Mouse (Mus musculus): ENCODE data around the gene Gins1.
A peak's percentile ranks its signal among the peaks of the same experiment; 100 is the strongest.
"Not testable (repeated sequence)": the region's sequence is repeated elsewhere in the genome, so short reads cannot be mapped to it uniquely, and the experiment has no call there.

Gene Gins1

GRCm38 (mm10) chr2:150909429-150910039 lies 4.3 kb downstream of the Gins1 start:
- peak; percentile 97 to 99 for DNase-seq (ENCODE audit: inconsistent age in 2 of 2, low spot score in 1 of 2)

- no peak for DNase-seq (ENCODE audit: inconsistent age in 2 of 2, low spot score in 1 of 2)
Measured at GRCm38 (mm10) chr2:150910295-150910881, 5.2 kb downstream of the Gins1 start.

GRCm38 (mm10) chr2:150914781-150915515 lies 9.7 kb downstream of the Gins1 start:
- DNase-seq (ENCODE audit: inconsistent age in 2 of 2, low spot score in 1 of 2): peak in 1 of 2 experiments; percentile 37

- no peak for DNase-seq (ENCODE audit: inconsistent age in 2 of 2, low spot score in 1 of 2)
Measured at GRCm38 (mm10) chr2:150915786-150916185, 10.6 kb downstream of the Gins1 start.

GRCm38 (mm10) chr2:150918720-150919119 lies 13.5 kb downstream of the Gins1 start:
- no peak for DNase-seq (ENCODE audit: inconsistent age in 2 of 2, low spot score in 1 of 2)

DNA sequence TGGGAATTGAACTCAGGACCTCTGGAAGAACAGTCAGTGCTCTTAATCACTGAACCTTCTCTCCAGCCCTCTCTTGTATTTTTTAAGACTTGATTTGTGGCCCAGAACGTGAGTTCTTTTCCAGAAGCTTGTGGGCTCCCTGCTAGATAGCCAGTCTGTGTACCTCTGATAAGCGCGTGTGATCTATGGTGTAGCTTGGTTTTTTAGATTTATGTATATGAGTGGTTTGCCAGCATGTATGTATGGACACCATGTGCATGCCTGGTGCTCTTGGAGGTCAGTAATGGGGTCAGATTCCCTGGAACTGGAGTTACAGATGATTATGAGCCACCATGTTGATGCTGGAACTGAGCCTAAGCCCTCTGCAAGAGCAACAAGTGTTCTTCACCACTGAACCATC lies 15.3 kb downstream of the Gins1 start:
- DNase-seq (ENCODE audit: inconsistent age in 2 of 2, low spot score in 1 of 2): no peak

DNA sequence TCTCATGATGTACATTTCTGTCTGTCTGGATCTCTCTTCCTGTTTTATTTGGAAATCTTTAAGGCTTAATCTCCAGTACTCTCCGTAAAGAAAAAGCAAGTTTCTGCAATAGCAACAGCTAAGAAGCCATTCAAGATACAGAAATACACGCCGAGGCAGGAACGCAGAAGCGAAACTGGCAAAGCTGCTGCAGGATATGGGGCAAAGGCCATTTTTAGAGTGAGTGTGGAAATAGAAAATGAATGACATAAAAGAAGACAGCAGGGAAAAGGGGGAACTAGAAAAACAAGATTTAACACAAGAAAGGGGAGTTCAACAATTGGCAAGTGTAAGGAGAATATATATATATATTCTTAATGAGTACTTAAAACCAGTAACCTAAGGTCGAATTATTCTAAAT lies 16.5 kb downstream of the Gins1 start:
- peak in 1 of 2 experiments; percentile 52 for DNase-seq (ENCODE audit: inconsistent age in 2 of 2, low spot score in 1 of 2)

DNA sequence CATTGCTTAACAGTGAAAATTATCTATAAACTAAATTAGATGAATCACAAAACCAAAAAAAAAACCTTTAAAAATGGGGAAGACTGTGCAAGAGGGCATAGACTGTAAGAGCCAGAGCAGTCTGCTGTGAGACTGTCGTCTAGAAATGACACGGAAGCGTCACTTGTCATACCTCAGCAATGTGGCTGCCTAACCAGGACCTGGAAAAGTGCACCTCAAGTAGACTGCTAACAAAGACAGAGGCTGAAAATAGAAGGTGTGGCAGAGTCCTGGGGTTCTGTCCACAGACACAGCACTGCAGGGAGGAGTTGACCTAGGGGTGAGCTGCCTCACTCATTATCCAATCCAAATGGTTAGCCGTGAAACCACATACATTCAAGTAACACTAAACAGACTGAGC lies 17.0 kb downstream of the Gins1 start:
- no peak for DNase-seq (ENCODE audit: inconsistent age in 2 of 2, low spot score in 1 of 2)

- DNase-seq (ENCODE audit: inconsistent age in 2 of 2, low spot score in 1 of 2): no peak
Measured at GRCm38 (mm10) chr2:150923026-150923425, 17.8 kb downstream of the Gins1 start.

GRCm38 (mm10) chr2:150923505-150923904 lies 18.3 kb downstream of the Gins1 start:
- DNase-seq (ENCODE audit: inconsistent age in 2 of 2, low spot score in 1 of 2): no peak

- peak; percentile 37 to 80 for DNase-seq (ENCODE audit: inconsistent age in 2 of 2, low spot score in 1 of 2)
Measured at GRCm38 (mm10) chr2:150927038-150927720, 22.0 kb downstream of the Gins1 start.

- DNase-seq (ENCODE audit: inconsistent age in 2 of 2, low spot score in 1 of 2): no peak
Measured at GRCm38 (mm10) chr2:150929156-150929555, 24.0 kb downstream of the Gins1 start.

- no peak for DNase-seq (ENCODE audit: inconsistent age in 2 of 2, low spot score in 1 of 2)
Measured at GRCm38 (mm10) chr2:150930806-150931205, 25.6 kb downstream of the Gins1 start.

DNA sequence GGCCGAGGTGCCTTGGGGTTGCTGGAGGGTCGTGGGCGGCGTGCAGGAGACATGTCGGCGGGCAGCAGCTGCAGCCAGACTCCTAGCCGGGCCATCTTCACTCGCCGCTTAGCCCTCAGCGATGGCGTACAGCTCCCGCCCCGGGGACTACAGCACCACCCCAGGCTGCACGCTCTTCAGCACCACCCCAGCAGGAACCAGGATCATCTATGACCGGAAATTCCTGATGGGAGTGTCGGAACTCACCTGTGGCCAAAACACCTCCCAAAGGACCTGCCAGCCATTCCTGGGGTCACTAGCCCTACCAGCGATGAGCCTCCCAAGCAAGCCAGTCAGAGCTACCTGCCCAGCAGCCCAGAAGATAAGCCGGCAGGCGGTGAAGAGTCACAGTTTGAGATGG lies 28.3 kb downstream of the Gins1 start:
- DNase-seq (ENCODE audit: inconsistent age in 2 of 2, low spot score in 1 of 2): no peak

GRCm38 (mm10) chr2:150934659-150935058 lies 29.5 kb downstream of the Gins1 start:
- DNase-seq (ENCODE audit: inconsistent age in 2 of 2, low spot score in 1 of 2): no peak

DNA sequence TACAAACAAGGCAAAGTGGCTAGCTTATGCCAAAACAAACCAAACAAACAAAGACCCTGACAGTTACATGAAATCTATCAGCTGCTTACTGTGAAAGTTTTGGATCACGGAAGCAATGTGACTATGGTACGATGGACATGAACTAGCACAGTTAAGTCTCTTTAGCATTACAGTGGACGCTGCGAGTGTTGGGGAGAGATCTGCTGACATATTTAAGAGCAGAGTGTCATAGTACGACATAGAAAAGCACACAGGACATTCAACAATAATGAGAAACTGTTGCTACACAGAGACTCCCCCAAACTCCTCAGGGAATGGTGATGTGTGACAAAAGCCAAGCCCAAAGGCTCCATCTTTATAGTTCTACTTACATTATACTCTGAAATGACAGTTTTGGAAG lies 38.8 kb downstream of the Gins1 start:
- DNase-seq (ENCODE audit: inconsistent age in 2 of 2, low spot score in 1 of 2): no peak

DNA sequence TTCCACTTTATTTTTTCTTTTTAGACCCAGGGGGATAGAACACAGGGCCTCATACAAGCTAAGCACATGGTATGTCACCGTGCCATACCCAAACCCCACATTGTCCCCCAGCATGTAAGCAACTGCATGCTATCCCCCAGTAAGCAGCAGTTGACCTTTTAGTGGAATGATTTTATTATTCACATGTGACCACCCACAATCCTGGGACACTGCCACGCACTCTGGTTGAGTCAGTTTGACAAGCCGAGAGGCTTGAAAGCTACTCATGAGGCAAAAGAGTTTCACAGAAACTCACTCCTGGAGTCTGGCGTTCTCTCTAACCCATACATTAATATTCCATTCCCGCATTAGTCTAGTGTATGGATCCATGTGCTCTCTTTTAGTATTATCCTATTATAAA lies 42.1 kb downstream of the Gins1 start:
- peak; percentile 31 to 63 for DNase-seq (ENCODE audit: inconsistent age in 2 of 2, low spot score in 1 of 2)

- not testable (repeated sequence) for DNase-seq (ENCODE audit: inconsistent age in 2 of 2, low spot score in 1 of 2)
Measured at GRCm38 (mm10) chr2:150947880-150948611, 42.8 kb downstream of the Gins1 start.

- peak in 1 of 2 experiments; percentile 47 for DNase-seq (ENCODE audit: inconsistent age in 2 of 2, low spot score in 1 of 2)
Measured at GRCm38 (mm10) chr2:150948786-150949185, 43.6 kb downstream of the Gins1 start.

GRCm38 (mm10) chr2:150949652-150950051 lies 44.5 kb downstream of the Gins1 start:
- no peak for DNase-seq (ENCODE audit: inconsistent age in 2 of 2, low spot score in 1 of 2)

- no peak for DNase-seq (ENCODE audit: inconsistent age in 2 of 2, low spot score in 1 of 2)
Measured at GRCm38 (mm10) chr2:150950056-150950455, 44.9 kb downstream of the Gins1 start.
